Mouse (Mus musculus): ENCODE results near the gene Ggact.

Gene Ggact

GRCm38 (mm10) chr14:122865462-122866129 lies 48.0 kb downstream of the Ggact start:
- DNase-seq: no peak

DNA sequence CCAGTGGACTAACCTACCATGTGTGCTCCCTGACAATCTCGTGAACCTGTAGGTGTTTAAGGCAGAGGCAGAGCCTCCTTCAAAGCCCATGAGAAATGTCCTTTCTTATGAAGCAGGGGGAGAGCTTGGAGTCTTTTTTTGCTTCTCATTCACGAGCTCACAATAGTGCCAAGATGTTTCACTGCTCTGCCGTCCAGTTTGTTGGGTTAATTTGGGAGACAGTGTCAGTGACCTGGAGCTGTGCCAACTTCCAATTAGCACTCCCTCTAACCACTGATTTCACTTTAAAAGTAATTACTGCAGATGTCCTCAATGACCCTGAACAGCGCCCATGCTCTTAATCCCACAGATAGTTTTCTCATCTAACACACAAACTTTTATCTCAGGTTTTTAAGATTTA lies 50.9 kb downstream of the Ggact start:
- DNase-seq: peak; percentile 30

DNA sequence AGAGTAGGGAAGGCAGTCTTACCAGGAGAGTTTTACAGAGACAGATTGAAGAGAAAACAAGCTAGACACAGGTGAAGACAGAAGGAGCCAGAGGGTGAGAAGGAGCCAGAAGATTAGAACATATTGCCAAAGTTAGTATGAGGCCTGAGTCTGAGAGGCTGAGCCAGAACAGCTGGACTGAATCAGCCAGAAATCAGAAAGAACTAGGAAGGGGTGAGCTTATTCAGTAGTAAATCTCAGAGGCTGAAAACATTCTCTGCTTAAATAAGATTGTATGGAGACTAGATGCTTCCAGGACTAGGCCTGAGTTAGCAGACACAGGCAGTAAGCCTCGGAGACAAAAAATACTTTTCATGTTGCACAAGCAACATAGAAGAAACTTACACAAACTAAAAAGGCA lies 53.8 kb downstream of the Ggact start:
- DNase-seq: no peak

GRCm38 (mm10) chr14:122852506-122853057 lies 61.0 kb downstream of the Ggact start:
- no peak for DNase-seq

DNA sequence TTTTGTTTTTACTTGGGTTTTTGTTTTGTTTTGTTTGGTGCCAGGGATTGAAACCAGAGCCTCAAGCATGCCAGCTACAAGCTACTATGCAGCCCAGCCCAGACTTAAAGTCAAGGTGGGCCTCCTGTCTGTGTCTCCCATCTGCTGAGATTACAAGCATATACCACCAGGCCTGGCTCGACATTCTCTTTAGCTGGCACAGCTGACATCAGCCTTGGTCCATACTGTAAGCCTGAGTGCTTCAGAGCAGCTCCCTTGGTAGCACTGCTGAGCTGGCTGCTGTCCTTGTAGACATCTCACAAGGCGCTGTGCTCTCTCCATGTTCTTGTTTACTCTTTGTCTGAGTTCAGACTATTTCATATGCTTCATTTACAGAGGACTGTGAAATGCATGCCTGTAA lies 76.5 kb downstream of the Ggact start:
- DNase-seq: peak; percentile 22

DNA sequence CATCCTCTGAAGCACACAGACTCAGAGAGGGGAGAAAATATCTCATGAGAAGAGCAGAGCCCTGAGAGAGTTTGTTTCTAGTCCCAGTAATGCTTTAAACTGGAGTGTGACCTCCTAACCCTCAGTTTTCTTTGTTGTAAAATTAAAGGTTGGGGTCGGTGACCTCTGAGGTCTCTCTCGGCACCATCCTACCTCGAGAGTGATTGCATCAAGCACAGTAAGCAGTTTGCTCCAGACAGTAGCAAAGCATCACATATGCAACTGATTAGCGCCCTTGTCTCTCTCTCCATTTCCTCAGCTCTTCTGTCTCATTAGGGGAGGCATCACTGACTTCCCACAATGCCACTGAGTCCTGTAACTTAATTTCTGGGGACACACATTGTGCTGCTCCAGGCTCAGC lies 77.3 kb downstream of the Ggact start:
- no peak for DNase-seq

GRCm38 (mm10) chr14:122835487-122836190 lies 77.9 kb downstream of the Ggact start:
- no peak for DNase-seq

DNA sequence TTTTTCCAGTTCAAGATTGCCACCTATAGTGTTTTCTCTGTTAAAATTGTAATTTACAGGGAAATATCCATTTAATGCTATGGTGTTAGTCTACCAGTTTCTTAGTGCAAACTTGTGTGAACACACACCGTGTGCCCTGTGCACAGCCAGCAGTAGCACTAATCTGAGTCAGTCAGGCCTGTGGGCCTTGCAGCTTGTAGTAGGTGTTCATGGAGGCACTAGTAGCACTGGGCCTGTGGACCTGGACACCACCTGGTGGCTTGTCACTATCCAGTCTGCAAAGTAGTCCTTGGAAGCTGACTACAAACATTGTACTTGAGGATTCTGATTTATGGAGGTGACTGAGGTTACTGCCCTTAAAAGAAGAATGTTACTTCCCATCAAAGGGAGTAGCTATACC lies 78.8 kb downstream of the Ggact start:
- no peak for DNase-seq

DNA sequence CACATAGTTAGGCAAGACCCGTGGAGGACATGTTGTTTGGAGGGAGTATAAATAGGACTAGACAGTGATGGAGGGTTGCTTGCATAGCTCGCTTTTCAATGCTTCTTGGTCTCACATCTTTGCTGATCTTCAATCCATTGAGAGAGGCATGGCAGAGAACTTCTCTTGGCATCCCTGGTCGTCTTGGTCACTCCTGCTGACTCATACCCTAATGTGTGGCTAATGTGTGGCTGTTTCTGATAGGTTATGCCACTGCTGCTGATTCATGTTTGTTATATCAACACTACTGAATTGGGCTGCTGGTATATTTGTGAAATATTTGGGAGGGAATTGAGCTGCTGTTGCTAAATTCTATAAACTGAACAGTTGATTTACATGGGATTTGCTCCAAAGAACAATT lies 79.9 kb downstream of the Ggact start:
- DNase-seq: no peak

DNA sequence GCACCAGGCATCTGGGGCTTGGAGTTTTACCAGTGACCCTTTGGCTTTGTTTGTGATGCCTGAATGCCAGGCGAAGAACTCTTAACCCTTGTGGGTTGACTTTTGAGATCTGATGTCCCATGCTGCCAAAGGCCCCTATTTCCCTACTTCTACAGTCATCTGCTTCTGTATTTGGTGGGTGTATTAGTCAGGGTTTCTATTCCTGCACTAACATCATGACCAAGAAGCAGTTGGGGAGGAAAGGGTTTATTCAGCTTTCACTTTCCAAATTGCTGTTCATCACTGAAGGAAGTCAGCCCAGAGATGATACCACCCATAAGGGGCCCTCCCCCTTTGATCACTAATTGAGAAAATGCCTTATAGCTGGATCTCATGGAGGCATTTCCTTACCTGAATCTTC lies 83.1 kb downstream of the Ggact start:
- DNase-seq: no peak

DNA sequence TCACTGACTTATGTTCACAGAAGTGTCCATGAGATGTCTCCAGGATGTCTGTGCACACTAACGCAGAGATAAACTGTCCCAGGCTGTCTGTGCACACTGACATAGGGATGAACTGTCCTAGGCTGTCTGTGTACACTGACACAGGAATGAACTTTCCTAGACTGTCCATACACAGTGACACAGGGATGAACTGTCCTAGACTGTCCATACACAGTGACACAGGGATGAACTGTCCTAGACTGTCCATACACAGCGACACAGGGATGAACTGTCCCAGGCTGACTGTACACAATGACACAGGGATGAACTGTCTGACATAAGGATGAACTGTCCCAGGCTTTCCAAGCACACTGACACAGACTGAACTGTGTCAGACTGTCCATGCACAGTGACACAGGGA lies 88.1 kb downstream of the Ggact start:
- no peak for DNase-seq

- DNase-seq: no peak
Measured at GRCm38 (mm10) chr14:122823791-122824190, 89.8 kb downstream of the Ggact start.

- no peak for DNase-seq
Measured at GRCm38 (mm10) chr14:122821002-122821401, 92.6 kb downstream of the Ggact start.

DNA sequence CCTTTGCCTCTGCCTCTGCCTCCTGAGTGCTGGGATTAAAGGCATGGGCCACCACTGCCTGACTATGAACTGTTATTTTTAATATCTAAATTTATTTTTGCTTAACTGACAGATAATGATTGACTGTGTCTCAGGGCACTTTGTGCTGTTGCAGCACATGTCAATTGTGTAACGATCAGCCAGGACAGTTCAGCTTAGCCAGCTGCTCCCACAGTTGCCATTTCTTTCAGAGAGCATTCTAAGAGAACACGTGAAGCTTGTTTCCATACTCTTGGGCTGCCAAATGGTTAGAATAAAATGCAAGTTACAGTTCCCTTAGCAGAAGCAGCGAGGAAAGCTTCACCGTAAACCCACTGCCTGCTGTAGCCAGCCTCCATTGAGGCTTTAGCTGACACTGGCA lies 113.3 kb downstream of the Ggact start:
- DNase-seq: no peak

DNA sequence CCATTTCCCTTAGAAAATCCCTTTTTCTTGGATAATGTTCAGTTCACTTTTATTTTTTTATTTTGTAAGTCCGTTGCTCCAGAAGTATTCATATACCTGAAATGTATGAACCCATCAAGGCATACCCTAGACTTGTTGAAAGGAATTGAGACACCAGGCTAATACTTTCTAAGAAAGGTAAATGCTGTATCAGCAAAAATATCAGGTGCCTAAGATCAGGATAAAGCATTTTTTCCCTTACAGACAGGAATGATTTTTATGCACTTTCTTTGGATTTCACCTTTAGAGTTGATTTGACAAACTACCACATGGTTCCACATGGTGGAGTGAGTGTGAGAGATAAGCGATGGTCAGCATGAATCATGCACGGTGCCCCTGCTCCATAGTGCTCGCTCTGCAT lies 120.2 kb downstream of the Ggact start:
- no peak for DNase-seq

- no peak for DNase-seq
Measured at GRCm38 (mm10) chr14:122790111-122790510, 123.4 kb downstream of the Ggact start.

GRCm38 (mm10) chr14:122788199-122788598 lies 125.4 kb downstream of the Ggact start:
- no peak for DNase-seq

- no peak for DNase-seq
Measured at GRCm38 (mm10) chr14:122784701-122785100, 128.9 kb downstream of the Ggact start.

DNA sequence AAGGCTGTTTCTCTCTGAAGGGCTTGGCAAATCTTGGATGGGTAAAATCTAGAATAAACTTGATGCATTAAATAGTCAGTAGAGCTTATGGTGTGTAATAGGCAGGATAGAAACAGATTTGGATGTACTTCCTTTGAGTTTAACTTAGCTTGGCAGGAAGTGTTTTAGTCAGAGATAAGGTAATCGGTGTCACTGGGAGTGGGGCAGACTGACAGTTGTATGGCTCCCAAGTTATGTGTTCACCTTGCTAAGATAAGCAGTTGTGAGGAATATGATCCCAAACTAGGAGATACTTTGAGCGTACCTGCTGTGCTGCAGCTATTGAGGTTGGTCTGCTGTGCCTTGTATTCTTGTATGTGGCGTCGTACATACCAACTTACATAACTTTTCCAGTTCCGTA lies 147.1 kb downstream of the Ggact start:
- no peak for DNase-seq

Measured in cerebellum, adult 9-11 months (tissue).